Mouse (Mus musculus) brain, embryonic 14.5 days (tissue): ENCODE data around the gene Pgap1.

Experiments
- CTCF ChIP-seq: fragments of 200-500 bp; IDR thresholded peaks from 2 replicates; pipeline ENCODE4 v1.5.1; 2012; ENCODE audit warnings: inconsistent platforms, mild to moderate bottlenecking, moderate library complexity, borderline replicate concordance; ENCODE audit not compliant: insufficient read depth, insufficient read length; ENCODE audit errors: extremely low read depth
- POLR2A ChIP-seq: fragments of 200-500 bp; IDR thresholded peaks from 2 replicates; pipeline ENCODE4 v1.6.1; 2012; ENCODE audit warnings: mild to moderate bottlenecking, inconsistent platforms, borderline replicate concordance; ENCODE audit not compliant: poor library complexity, insufficient read depth, insufficient read length, severe bottlenecking; ENCODE audit errors: extremely low read depth

DNA sequence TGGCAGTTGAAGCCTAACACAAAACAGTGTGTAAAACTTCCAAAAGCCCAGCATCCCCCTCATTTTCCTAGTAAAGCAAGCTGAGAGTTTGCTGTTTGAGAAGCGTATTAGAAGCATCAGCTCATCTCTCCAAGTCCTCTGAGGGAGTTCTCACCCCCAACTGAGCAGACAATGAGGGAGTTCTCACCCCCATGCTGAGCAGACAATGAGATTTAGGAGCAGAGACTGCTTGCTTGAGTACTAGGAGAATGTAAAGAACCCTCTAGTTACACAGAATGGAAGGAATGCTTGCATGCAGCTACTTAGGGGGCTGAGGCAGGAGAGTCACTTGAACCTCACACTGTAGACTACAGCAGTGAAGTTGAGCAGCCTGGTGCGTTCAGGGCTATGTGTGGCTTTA, 59.0 kb downstream of the Pgap1 start:
- TF ChIP-seq CTCF (no peak), POLR2A (no peak)
